Mouse (Mus musculus) limb, embryonic 10.5 days (tissue): ENCODE results near the gene Rassf8. TPM values are rescaled to one million over a fixed set of nuclear protein-coding genes. Genes with fewer than 3 reads are reported as not detected.
A peak's percentile ranks its signal among the peaks of the same experiment; 100 is the strongest.

Source experiments
- DNase-seq: peaks from one replicate; pipeline ENCODE4 v3.0.0-alpha.2; 2017; ENCODE audit warnings: low spot score
- H3K27ac ChIP-seq: fragments of 300-500 bp; sonication (generic); 2 replicates; pipeline ENCODE4 v1.5.1; 2016; ENCODE audit warnings: mild to moderate bottlenecking
- H3K27me3 ChIP-seq: fragments of 300-500 bp; sonication (generic); 2 replicates; pipeline ENCODE4 v1.6.1; 2016; ENCODE audit warnings: low read depth, mild to moderate bottlenecking; ENCODE audit not compliant: poor library complexity, severe bottlenecking
- H3K36me3 ChIP-seq: fragments of 300-500 bp; sonication (generic); 2 replicates; pipeline ENCODE4 v1.6.1; 2016; ENCODE audit warnings: mild to moderate bottlenecking, moderate library complexity
- H3K4me1 ChIP-seq: fragments of 300-500 bp; sonication (generic); 2 replicates; pipeline ENCODE4 v1.6.1; 2016
- H3K4me3 ChIP-seq: fragments of 300-500 bp; sonication (generic); 2 replicates; pipeline ENCODE4 v1.5.1; 2016; ENCODE audit warnings: mild to moderate bottlenecking, moderate library complexity
- H3K9me3 ChIP-seq: fragments of 300-500 bp; sonication (generic); replicated peaks from 2 replicates; pipeline ENCODE4 v1.6.1; 2016; ENCODE audit warnings: mild to moderate bottlenecking
- WGBS: fragments of 180-500 bp; shearing (Covaris S2); methylation state at CpG from one replicate; pipeline ENCODE4 v1.1.7; 2016; 5-methylcytosine and 5-hydroxymethylcytosine counted together
- polyA plus RNA-seq: library from polyadenylated mRNA; unstranded; fragments of >200 nt; fragmentation: Nextera tagmentation; extraction: Ambion mirVana; gene quantifications from 2 replicates; pipeline ENCODE4 v1.2.1, GENCODE M21; 2016

Rassf8 gene
- polyA plus RNA-seq, 1 experiment from 2014 or later, result 6.4 TPM

DNA sequence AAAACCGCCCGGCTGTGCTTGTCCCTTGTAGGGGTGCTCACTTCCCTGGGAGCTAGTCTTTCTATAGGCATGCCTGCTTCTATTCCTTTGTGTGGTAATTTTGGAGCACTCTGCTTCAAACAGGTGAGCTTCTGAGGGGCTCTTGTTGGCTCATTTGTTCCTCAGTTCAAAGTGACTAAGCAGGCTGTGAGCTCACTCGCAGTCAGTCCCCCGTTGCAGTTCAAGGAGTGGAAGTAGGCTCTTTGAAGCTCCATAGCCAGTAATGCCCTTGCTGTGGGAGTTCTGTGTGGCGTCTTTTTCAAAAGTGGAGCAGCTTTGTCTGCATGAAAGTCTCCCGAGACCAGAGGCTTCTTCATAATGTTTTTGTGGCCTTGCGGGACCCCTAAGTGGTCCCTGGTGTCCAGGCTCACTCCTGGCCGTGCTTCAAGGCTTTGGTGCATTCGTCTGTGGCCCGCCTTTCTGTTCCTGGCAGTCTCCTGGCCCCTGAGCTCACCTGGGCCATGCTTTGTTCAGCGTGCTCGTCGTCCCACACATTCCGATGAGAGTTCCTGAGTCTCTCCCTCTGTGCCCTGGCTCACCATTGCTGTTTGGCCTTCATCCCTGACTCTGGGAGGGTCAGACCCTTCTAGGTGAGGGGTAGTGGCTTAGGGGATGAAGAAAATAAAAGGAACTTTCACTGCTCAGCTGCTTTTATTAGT lies 9.5 kb downstream of the Rassf8 start:
- Histone ChIP-seq H3K36me3 (peaks cover 2% of the 10 kb centered on the region), H3K4me1 (peaks cover 47% of the 10 kb centered on the region), H3K4me3 (no peak overlapping the region), H3K27me3 (no peaks in the 10 kb centered on the region), H3K9me3 (no peaks in the 10 kb centered on the region), H3K27ac (peak overlapping the region; percentile 69)
- no peak for DNase-seq
- WGBS, result 78% methylated on average over 14 of the region's 14 CpGs

DNA sequence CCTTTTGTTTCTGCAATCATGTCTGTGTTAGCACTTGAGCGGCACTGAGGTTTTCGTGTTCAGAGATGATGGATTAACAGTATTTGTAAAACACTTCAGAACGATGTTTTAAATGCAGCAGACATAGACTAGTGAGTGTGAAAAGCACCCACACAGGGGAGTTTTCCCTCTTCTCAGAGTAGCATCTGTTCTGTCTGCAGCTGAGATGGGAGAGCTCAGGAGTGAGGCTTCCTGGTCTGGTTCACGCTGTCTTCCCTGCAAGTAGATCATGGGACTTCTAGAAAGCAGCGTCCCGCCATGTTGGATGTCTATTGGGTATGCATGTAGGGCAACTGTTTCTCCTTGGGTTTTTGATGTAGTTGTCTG lies 10.1 kb downstream of the Rassf8 start:
- WGBS, result 87% methylated on average over 6 of the region's 6 CpGs
- Histone ChIP-seq H3K27ac (peak overlapping the region; percentile 69), H3K4me1 (peaks cover 47% of the 10 kb centered on the region), H3K9me3 (no peaks in the 10 kb centered on the region), H3K27me3 (no peaks in the 10 kb centered on the region), H3K4me3 (no peak overlapping the region), H3K36me3 (no peaks in the 10 kb centered on the region)
- no peak for DNase-seq

DNA sequence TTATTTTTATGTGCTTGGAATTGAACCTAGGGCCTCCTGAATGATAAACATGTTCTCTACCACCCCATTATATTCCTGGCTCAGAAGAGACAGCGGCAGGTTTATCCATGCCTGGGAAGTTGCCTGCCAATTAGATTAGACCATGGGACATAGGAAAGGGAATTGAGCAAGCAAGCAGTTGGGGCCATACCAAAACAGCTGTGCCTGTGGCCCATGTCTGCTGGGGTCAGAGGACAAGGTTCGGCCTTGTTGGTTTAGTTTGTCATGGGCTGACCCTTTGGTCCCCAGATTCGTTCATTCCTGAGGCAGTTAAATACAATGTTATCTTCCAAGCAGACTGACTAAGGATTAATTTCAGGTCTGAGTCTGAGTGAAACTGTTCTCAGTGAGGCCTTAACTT lies 10.8 kb downstream of the Rassf8 start:
- peak overlapping the region; percentile 62 for H3K27ac ChIP-seq
- 74% methylated on average over 3 of the region's 3 CpGs for WGBS
- no peaks in the 10 kb centered on the region for H3K27me3 ChIP-seq
- no peak for DNase-seq
- H3K36me3 ChIP-seq, result no peaks in the 10 kb centered on the region
- H3K4me1 ChIP-seq, result peaks cover 47% of the 10 kb centered on the region
- no peak overlapping the region for H3K4me3 ChIP-seq
- H3K9me3 ChIP-seq, result no peaks in the 10 kb centered on the region

DNA sequence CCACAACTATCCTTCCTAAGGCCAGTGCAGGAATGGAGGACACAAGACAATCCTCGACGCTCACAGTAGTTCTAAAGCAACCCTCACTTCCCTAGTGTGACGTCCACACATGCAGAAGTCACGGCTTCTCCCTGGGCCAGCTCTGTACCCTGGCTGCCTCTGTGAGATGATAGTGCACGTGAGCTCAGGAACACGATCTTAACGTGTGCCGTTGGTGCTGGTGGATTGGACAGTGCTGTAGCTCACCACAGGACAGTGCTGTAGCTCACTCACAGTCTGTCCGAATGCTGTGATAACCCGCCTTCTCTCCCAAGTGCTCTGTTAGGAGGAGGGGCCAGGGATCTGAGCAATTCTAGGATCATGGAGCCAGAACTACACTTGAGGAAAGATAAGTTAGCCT lies 12.1 kb downstream of the Rassf8 start:
- no peak for DNase-seq
- Histone ChIP-seq H3K27me3 (no peaks in the 10 kb centered on the region), H3K27ac (no peak overlapping the region; the same call in 1 of the 2 replicates), H3K4me1 (peaks cover 49% of the 10 kb centered on the region), H3K36me3 (no peaks in the 10 kb centered on the region), H3K9me3 (no peaks in the 10 kb centered on the region), H3K4me3 (no peak overlapping the region)
- 83% methylated on average over 10 of the region's 10 CpGs for WGBS

DNA sequence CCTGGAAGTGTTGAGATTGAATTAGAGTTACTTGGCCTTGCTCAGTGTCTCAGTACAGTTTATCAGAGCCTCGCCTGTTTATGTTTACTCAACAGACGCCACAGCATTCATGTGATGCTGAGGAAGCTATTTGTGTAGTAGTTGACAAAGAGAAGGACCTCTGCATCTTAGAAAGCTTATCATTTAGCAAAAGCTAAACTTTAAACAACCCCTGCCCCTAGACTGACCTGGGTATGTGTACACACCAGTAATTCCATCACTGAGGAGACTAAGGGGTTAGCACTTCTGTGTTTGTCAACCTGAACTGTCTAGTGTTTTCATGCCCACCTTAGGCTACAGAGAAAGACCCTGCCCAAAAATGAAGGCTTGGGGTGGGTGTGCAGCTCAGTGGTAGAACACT lies 12.9 kb downstream of the Rassf8 start:
- Histone ChIP-seq H3K4me3 (no peak overlapping the region), H3K9me3 (no peaks in the 10 kb centered on the region), H3K27ac (no peak overlapping the region), H3K4me1 (peaks cover 57% of the 10 kb centered on the region), H3K36me3 (no peaks in the 10 kb centered on the region), H3K27me3 (no peaks in the 10 kb centered on the region)
- DNase-seq, result no peak
- WGBS, result 86% methylated on average over 2 of the region's 2 CpGs

DNA sequence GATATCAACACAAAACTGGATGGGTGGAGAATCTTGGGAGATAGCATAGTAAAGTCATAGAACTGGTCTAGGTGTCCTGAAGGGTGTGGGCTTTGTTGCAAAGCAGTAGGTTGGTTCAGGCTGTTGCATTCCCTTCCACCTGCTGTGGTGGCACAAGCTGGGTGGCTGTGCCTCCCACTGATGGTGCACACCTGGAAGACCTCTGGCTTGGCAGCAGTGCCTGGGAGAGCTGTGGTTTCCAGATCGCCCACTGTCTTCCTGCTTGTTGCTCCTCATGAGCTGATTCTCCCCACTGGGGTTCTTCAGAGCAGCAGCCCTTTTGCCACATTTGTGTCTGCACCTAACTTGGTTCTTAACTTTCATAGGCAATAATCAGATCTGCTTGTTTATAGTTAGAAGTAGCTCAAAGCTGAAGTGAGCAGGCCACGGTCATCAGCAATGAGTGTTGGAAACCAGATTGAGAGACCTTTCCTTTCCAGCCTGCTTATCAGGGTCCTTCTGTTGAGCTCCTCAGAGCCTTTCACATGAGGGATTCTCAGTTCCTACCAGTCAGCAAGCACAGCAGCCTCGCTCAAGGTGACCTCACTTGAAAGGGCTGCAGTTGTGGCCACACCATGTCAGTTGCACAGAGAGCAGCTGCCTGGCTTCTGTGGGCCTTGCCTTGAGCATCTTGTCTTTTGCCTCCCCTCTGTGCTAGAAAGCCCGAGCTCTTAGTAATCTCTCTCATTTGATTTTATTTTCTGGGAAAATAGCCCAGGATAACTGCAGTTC lies 13.9 kb downstream of the Rassf8 start:
- Histone ChIP-seq H3K9me3 (no peaks in the 10 kb centered on the region), H3K27ac (peak overlapping the region; percentile 46; the same call in 1 of the 2 replicates), H3K27me3 (no peaks in the 10 kb centered on the region), H3K4me3 (no peak overlapping the region), H3K36me3 (no peaks in the 10 kb centered on the region), H3K4me1 (peaks cover 61% of the 10 kb centered on the region)
- DNase-seq, result no peak
- 86% methylated on average over 4 of the region's 4 CpGs for WGBS

DNA sequence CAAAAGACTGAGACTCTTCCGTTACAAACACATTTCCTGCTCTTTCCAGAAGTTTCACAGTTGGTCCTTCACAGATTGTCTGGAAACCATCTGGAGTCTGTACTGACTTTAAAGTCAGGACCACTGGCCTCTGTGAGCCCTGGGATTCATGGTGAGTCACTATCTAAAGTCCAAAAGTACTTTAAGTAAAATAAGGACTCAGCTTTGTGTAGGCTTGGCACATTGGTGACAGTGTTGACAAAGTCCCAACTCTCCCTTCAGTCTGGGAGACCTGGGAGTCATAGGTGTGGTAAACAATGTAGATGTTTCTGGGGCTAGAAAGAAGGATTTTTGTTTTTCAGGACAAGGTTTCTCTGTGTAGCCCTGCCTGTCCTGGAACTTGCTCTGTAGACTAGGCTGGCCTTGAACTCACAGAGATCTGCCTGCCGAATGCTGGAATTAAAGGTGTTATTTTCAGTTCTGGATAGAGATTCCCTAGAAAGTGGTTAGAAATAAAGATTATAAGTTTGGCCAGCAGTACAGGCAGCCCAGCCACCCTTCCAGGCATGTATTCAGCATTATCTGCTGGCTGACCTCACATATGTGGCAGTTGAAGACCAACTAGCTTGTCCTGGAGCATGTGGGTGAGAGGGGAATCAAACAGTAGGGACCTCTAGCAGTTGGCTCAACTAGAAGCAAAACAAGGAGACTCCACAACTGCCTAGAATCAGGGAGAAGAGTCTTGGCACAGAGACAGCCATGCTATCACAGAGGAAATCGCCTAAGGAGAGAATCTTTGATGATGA lies 14.8 kb downstream of the Rassf8 start:
- Histone ChIP-seq H3K27ac (no peak overlapping the region), H3K4me3 (no peak overlapping the region), H3K4me1 (peaks cover 52% of the 10 kb centered on the region), H3K36me3 (no peaks in the 10 kb centered on the region), H3K9me3 (no peaks in the 10 kb centered on the region), H3K27me3 (no peaks in the 10 kb centered on the region)
- 89% methylated on average over 3 of the region's 3 CpGs for WGBS
- no peak for DNase-seq

DNA sequence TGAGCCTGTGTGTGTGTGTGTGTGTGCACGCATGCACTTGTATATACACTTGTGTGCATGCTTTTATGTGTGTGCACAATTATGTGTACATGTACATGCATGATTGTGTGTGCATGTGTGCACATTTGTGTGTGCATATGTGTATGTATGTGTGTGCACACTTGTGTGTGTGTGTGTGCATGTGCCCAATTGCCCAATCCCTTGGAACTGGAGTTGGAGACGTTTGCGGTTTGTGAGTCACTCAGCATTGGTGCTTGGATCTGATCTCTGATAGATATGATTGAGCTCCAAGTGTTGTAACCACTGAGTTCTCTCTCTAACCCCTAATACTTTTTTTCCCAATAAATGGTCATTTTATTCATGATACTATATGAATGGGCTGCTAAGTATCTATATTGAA lies 15.5 kb downstream of the Rassf8 start:
- Histone ChIP-seq H3K4me3 (no peak overlapping the region), H3K27me3 (no peaks in the 10 kb centered on the region), H3K36me3 (no peaks in the 10 kb centered on the region), H3K27ac (no peak overlapping the region), H3K9me3 (no peaks in the 10 kb centered on the region), H3K4me1 (peaks cover 45% of the 10 kb centered on the region)
- whole genome bisulfite sequencing, result 96% methylated on average over 3 of the region's 3 CpGs
- no peak for DNase-seq

DNA sequence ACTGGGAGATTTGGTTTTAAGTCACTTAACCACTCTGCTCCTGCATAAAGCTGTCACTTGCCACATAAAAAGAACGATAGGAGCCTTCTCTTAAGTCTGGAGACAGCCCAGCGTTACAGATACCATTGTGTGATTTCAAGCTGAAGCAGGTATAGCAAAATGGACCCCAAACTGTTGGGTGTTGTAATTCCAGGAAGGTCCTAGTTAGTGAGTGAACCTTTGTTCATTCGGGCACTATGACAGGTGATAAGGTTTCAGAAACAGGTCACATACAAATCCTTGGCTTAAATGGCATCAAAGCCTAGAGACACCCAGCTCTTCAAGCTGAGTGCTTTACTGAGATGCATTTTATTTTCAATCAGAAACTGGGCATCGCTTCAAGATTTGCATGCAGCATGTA lies 16.5 kb downstream of the Rassf8 start:
- DNase-seq, result no peak
- Histone ChIP-seq H3K36me3 (no peaks in the 10 kb centered on the region), H3K27ac (no peak overlapping the region), H3K27me3 (no peaks in the 10 kb centered on the region), H3K4me3 (no peak overlapping the region), H3K9me3 (no peaks in the 10 kb centered on the region), H3K4me1 (peaks cover 40% of the 10 kb centered on the region)
- WGBS, result 83% methylated on average over 4 of the region's 4 CpGs

DNA sequence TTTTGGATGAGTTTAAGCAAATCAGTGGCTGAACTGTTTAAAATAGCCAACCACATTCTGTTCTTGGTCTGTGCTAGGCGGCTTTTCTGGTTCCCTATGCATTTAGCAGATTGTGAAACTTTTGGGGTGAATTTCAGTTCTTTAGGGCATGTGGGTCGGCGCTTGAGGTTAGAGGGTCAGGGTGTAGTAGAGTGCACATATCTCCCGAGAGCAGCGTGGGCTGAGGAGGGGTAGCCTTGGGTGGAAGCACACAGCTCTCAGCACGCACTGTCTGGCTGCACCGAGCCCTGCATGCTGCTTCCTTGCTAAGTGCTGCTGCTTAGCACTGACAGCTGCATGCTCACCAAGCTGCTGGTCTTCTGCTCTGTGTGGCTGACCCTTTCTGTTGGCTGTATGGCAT lies 18.5 kb downstream of the Rassf8 start:
- Histone ChIP-seq H3K4me1 (peaks cover 39% of the 10 kb centered on the region), H3K4me3 (no peak overlapping the region), H3K36me3 (no peaks in the 10 kb centered on the region), H3K27ac (no peak overlapping the region), H3K27me3 (no peaks in the 10 kb centered on the region), H3K9me3 (no peaks in the 10 kb centered on the region)
- DNase-seq, result no peak
- 62% methylated on average over 7 of the region's 7 CpGs for WGBS

DNA sequence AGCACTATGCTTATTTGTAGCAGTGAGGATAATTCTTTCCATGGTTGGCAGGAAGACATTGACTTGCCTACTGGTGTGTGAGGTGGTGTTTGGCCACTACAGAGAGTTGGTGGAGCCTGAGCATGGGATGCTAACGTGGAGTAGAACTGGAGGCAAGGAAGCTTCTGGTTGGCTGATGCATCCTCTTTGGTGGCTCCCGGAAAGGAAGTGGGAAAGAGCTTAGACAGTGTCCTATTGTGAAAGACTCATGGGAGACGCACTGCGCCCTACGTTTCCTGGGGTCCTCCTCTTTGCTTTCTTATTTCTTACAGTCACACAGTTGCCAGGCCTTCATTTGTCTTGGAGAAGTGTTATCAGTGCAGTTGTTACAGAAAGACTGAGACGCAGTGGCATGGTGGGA lies 20.4 kb downstream of the Rassf8 start:
- Histone ChIP-seq H3K36me3 (no peaks in the 10 kb centered on the region), H3K27ac (no peak overlapping the region), H3K27me3 (no peaks in the 10 kb centered on the region), H3K4me1 (peaks cover 45% of the 10 kb centered on the region), H3K4me3 (no peak overlapping the region), H3K9me3 (no peaks in the 10 kb centered on the region)
- WGBS, result 83% methylated on average over 6 of the region's 6 CpGs
- no peak for DNase-seq

DNA sequence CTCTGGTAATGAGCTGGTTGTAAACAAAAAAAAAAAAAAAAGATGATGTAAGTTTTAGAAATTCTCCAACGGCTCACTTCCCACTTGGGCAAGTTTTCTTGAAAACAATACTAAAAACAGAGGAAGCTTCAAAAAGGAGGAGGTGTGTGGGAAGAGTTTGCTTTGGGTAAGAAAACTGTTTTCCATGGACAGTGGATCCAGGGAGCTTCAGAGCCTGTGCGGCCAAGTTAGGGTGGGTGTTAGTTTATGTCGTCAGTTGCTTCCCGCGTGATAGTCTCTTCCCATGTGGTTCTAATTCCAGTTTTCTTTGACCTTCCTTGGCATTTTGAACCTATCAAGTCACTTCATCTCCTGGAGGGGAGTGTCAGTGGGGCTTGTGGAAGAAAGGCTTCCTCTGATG lies 21.1 kb downstream of the Rassf8 start:
- 40% methylated on average over 5 of the region's 5 CpGs for WGBS
- H3K4me3 ChIP-seq, result no peak overlapping the region
- no peak for DNase-seq
- H3K9me3 ChIP-seq, result no peaks in the 10 kb centered on the region
- H3K4me1 ChIP-seq, result peaks cover 45% of the 10 kb centered on the region
- H3K27ac ChIP-seq, result no peak overlapping the region
- H3K36me3 ChIP-seq, result no peaks in the 10 kb centered on the region
- H3K27me3 ChIP-seq, result no peaks in the 10 kb centered on the region

DNA sequence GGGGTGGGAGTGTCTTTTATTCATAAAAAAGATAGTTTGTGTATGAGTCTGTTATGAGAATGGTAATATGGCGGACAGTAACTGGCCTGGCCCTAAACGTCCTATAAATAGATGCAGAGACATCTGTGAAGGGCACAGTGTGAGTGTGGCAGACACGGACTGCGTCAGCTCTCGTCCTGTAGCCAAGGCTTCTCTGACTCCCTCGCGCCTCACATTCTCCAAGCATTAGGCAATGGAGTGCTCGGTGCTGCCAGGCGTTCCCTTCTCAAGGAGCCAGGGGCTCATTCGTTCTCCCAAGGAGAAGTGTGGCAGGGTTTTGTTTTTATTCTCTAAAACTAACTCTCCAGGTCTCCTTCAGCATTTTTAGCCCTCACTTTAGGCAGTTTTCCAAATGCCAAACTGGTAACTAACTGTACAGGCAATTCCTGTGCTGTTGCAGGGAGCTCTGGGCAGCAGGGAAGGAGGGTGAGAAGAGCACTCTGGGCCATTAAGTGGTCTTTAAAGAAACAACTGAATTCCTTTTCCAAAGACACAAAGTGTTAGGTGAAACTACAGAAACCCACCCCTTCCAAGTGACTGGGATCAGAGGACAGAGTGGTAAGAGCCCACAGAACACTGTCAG lies 22.2 kb downstream of the Rassf8 start:
- no peak for DNase-seq
- 79% methylated on average over 10 of the region's 10 CpGs for WGBS
- no peaks in the 10 kb centered on the region for H3K36me3 ChIP-seq

More for the DNA sequence above, 22.2 kb downstream of the Rassf8 start:
- no peaks in the 10 kb centered on the region for H3K9me3 ChIP-seq
- H3K4me1 ChIP-seq, result peaks cover 42% of the 10 kb centered on the region
- no peaks in the 10 kb centered on the region for H3K27me3 ChIP-seq
- no peak overlapping the region for H3K4me3 ChIP-seq
- no peak overlapping the region for H3K27ac ChIP-seq
